Mouse (Mus musculus): ENCODE results near the gene Fiz1. TPM values are rescaled to one million over a fixed set of nuclear protein-coding genes. Genes with fewer than 3 reads are reported as not detected.
"Not testable (repeated sequence)": the region's sequence is repeated elsewhere in the genome, so short reads cannot be mapped to it uniquely, and the experiment has no call there.

The Fiz1 gene
- total RNA-seq, 4 experiments from 2014 or later = 21.3 to 23.5 (median 23.2) TPM

GRCm38 (mm10) chr7:5008229-5008628 is 6.3 kb downstream of the Fiz1 start:
- no peak for DNase-seq (ENCODE audit: low spot score in 2 of 2)

DNA sequence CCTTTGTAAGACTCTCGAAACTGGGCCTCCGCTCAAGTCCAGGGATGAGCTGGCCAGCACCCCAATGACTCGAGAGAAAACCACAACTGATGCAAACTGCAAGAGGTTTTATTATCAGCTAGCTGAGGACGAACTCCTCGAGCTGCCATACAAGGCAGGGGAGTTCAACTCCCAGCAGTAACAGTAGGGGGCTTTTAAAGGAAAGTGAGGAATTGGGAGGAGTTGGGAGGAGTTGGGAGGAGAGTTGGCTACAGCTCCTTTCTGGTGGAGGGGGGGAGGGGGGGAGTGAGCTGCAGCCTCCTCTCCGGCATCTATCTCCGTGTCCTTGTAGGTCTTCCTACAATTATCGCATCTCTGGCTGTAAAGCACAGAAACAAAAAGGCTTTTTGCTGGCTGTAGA is 11.6 kb downstream of the Fiz1 start:
- DNase-seq (ENCODE audit: low spot score in 2 of 2) = not testable (repeated sequence)

DNA sequence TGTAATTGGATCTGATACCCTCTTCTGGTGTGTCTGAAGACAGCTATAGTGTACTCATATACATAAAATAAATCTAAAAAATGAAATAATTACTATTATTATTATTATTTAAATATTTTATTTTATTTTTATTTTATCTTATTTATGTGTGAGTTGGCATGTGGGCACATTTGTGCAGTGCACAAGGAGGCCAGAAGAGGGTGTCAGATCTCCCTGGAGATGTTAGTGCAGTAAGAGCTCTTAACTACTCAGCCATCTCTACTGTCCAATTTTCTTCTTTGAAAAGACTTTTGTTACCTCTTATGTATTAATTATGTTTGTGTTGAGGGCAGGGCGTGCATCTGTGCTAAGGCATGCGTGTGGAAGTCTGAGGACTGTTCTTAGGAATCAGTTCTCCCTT is 14.6 kb downstream of the Fiz1 start:
- no peak for DNase-seq (ENCODE audit: low spot score in 2 of 2)

DNA sequence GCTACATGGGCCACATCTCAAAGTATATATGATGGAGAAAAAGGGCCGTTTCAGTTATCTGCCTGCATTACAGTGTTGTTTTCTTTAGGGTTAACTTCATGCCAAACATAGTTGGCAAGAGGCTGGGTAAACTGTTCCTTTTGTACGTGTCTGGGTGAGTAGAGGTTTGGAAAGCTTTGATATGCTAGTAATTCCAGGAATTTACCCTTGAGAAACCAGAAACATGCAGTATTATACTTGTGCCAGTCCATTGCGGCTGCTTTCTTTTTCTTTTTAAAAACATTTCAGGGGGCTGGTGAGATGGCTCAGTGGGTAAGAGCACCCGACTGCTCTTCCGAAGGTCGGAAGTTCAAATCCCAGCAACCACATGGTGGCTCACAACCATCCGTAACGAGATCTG is 17.6 kb downstream of the Fiz1 start:
- no peak for DNase-seq (ENCODE audit: low spot score in 2 of 2)

- peak; percentile 82 to 92 for DNase-seq (ENCODE audit: low spot score in 2 of 2)
Measured at GRCm38 (mm10) chr7:4996003-4996895, 18.2 kb downstream of the Fiz1 start, which contains the start of gene Zfp579. Zfp579 (minus strand) TSS chr7:4996158.

DNA sequence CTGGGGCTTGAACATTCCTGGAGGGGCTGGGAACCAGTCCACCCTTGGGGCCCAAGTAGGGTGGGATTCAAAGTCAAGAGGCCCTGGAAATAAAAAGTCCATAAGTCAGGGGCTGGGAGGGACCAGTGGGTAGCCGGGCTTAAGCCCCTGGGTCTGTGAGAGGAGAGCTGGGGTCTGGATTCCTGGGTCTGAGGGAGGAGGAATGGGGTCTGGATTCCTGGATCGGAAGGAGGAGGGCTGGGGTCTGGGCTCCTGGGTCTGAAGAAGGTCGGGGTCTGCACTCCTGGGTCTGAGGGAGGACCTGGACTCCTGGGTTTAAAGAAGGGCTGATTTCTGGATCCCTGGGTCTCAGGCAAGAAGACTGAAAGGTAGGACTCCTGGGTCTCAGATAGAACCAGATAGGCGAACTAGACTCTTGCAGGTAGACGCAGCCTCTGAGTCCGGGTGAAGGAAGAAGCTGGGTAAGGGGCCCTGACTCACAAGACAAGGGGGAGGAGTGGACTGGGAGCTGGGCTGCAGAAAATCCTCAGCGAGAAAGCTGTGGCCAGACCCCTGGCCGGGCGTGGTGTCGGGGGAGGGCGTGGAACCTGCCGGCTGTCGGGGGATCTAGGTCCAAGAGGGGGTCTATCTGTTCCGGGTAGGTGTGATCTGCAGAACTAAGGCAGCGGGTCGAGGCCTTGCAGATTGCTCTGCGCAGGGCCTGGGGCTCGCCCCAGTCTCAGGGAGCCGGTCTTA is 19.1 kb downstream of the Fiz1 start:
- DNase-seq (ENCODE audit: low spot score in 2 of 2) = peak in 1 of 2 experiments; percentile 21

DNA sequence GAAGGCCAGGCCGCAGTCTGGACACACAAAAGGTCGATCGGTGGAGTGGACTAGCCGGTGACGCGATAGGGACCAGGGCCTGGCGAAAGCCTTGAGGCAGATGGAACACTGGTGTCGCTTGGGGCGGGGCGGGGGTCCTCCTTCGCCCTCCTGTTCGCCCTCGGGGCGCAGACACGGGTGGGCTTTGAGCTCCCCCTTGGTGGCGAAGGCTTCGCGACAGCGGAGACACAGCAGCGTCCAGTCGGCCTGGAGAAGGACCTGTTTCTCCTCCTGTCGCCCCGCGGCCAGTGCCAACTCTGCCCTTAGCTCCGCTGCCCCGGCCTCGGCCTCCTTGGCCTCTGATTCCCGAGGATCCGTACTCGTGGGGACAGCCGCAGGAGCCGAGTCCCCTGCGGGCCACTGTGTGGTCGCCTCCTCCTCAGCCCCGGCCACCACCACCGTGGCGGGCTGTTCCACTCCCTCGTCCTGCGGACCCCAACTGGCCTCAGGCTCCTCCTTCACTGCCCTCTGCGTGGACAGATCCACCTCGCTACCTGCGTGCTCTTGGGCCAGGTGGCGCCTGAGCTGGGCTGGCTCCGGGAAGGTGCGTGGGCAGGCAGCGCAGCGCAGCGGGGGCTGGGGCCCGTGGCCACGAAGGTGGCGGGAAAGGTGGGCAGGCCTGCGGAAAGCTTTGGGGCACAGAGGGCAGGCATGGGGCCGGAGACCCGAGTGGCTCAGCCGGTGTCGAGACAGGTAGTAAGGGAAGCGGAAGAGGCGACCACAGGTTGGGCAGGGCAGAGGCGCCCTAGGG is 20.3 kb downstream of the Fiz1 start:
- DNase-seq (ENCODE audit: low spot score in 2 of 2) = peak in 1 of 2 experiments; percentile 12

- peak in 1 of 2 experiments; percentile 23 for DNase-seq (ENCODE audit: low spot score in 2 of 2)
Measured at GRCm38 (mm10) chr7:4993347-4993998, 21.0 kb downstream of the Fiz1 start.

DNA sequence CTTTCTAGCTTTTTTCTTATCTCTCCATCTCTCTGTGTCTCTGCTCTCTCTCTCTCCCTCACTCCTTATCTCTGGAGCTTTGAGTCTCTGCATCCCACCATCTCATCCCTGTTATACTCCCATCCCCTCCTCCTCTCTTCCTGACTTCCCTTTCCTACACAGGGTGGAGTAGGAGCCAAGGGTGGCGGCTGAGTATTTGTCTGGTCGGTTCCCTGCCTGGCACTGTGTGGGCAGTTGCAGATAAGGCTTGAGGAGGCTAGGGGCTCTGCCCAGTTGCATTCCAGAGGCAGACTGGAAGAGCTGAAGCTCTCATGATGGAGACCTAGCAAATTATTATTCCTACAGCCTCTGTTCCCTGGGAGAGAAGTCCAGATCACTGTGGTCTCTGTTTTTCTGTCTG is 26.2 kb downstream of the Fiz1 start:
- no peak for DNase-seq (ENCODE audit: low spot score in 2 of 2)

- no peak for DNase-seq (ENCODE audit: low spot score in 2 of 2)
Measured at GRCm38 (mm10) chr7:4976832-4977231, 37.7 kb downstream of the Fiz1 start.

- DNase-seq (ENCODE audit: low spot score in 2 of 2) = no peak
Measured at GRCm38 (mm10) chr7:4975455-4975854, 39.0 kb downstream of the Fiz1 start.

DNA sequence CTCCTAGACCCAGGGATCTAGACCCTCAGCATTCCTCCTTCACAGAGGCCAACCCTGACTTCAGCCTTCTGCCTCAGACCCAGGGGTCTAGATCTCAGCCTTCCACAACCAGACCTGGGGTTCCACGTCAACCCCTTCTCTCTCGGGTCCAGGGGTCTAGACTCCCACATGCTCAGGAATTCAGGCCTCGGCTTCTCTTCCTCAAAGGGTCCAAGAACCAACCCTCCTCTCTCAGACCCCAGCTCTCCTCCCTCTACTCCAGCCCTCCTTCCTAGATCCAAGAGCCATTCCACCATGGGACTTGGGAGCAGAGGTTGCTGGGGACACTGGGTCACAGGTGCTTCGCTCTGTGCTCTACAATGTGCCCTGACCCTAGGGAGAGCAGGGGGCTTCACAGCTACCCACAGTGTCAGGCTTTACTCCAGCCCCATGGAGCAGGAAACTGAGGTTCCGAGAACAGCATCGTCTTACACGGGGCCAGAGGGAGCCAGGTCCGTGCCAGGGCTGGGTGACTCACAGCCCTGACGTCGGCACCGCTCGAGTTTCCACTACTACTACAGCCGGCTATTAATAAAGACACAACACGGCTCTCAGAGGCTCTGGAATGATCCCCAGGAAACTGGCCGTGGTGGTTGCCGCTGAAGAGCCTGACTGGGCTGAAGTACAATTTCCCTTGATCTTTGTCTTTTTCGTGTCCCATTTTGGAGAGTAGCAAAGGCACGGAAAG is 42.0 kb downstream of the Fiz1 start:
- DNase-seq (ENCODE audit: low spot score in 2 of 2) = no peak

- no peak for DNase-seq (ENCODE audit: low spot score in 2 of 2)
Measured at GRCm38 (mm10) chr7:4971710-4972109, 42.8 kb downstream of the Fiz1 start.

- no peak for DNase-seq (ENCODE audit: low spot score in 2 of 2)
Measured at GRCm38 (mm10) chr7:4971068-4971467, 43.4 kb downstream of the Fiz1 start, which contains the start of gene Sbk3. Sbk3 (minus strand) TSS chr7:4971168.

GRCm38 (mm10) chr7:4964988-4965387 is 49.5 kb downstream of the Fiz1 start:
- DNase-seq (ENCODE audit: low spot score in 2 of 2) = no peak

- DNase-seq (ENCODE audit: low spot score in 2 of 2) = peak; percentile 47 to 51
Measured at GRCm38 (mm10) chr7:4964272-4964671, 50.2 kb downstream of the Fiz1 start, which contains the start of gene Sbk2. Sbk2 (minus strand) TSS chr7:4964406.

- DNase-seq (ENCODE audit: low spot score in 2 of 2) = no peak
Measured at GRCm38 (mm10) chr7:4963527-4963926, 51.0 kb downstream of the Fiz1 start.

DNA sequence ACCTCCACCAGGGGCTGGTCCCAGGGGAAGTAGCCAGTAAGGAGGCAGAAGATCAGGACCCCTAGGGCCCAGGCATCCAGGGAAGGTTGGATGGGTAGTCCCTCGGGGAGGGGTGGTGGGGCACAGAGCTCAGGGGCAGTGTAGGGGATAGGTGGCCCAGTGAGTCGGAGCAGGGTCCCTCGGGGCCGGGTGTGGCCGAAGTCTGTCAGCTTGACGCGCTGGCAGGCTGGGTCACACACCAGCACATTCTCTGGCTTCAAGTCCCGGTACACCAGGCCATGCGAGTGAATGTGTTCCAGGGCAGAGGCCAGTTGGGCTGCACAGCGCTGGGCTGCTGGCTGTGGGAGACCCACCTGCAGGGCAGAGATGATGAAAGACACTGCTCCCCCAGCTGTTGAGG is 57.1 kb downstream of the Fiz1 start:
- DNase-seq (ENCODE audit: low spot score in 2 of 2) = no peak
